Mouse (Mus musculus) heart, postnatal 4 days (tissue): Measurements from ENCODE around the gene Trpc4. TPM values are rescaled to one million over a fixed set of nuclear protein-coding genes. Genes with fewer than 3 reads are reported as not detected.

Experiments
- DNase-seq: peaks from one replicate; pipeline ENCODE4 v3.0.0; 2021
- total RNA-seq, 2 experiments: library from RNA; stranded (reverse); gene quantifications; 2 replicates each; pipeline ENCODE4 v1.2.3; 2021

Gene Trpc4
- total RNA-seq, 2 experiments from 2014 or later, result 0.11 to 0.26 TPM

GRCm38 (mm10) chr3:54269180-54269579, 113.3 kb downstream of the Trpc4 start:
- no peak for DNase-seq

DNA sequence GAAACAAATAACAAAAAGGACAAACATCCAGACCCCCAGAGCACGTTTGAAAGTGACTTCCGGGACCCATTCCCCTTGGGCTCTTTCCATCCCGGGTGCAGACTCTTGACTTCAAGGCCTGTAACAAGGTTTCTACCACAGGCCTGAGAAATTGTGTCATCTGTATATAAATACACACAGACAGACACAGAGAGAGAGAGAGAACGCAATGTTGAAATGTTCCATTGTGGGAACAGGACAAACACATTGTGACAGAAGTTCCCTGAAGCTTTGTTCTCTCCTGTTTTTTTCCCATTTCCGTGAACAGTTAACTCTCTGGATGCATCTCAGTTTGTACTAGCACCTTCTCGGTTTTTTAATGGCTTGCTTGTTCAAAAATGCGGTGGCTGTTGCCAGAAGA, 118.8 kb downstream of the Trpc4 start:
- DNase-seq, result no peak

GRCm38 (mm10) chr3:54289731-54290130, 133.9 kb downstream of the Trpc4 start:
- DNase-seq, result no peak

DNA sequence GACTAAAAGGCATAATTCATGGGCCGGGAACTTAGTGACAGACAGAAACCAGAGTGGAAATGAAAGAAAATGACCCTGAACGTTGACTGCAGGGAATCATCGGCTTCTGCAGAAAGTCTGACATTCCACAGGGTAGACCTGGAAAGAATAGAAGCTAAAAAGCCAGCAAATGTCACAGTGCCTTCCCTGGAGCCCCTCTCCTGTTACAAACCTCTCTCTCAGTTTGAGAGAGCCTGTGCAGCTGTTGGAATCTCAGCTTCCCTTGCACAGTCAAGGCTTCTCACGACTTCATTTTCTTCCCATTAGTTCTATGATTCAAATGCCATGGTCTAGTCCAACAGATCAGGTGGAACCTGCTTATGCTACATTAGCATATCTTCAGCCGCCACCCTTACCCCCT, 154.8 kb downstream of the Trpc4 start:
- DNase-seq, result no peak

DNA sequence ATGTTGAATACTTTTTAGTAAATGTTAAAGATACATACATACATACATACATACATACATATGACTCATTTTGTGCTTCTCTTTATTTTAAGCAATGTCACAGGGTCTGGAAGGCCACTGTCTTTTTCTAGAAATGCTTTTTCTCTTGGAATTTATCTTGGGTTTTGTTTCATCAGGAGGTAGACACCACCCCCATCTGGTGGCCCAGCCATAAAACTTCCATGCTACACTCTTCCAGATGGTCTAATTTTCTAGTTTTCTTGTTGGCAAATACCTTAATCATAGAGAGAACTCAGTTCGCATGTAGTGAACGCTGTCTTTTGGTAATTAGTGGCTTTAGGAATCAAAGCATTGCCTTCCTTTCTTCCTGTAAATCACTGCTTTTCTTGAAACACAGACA, 158.2 kb downstream of the Trpc4 start:
- DNase-seq, result peak; percentile 22

DNA sequence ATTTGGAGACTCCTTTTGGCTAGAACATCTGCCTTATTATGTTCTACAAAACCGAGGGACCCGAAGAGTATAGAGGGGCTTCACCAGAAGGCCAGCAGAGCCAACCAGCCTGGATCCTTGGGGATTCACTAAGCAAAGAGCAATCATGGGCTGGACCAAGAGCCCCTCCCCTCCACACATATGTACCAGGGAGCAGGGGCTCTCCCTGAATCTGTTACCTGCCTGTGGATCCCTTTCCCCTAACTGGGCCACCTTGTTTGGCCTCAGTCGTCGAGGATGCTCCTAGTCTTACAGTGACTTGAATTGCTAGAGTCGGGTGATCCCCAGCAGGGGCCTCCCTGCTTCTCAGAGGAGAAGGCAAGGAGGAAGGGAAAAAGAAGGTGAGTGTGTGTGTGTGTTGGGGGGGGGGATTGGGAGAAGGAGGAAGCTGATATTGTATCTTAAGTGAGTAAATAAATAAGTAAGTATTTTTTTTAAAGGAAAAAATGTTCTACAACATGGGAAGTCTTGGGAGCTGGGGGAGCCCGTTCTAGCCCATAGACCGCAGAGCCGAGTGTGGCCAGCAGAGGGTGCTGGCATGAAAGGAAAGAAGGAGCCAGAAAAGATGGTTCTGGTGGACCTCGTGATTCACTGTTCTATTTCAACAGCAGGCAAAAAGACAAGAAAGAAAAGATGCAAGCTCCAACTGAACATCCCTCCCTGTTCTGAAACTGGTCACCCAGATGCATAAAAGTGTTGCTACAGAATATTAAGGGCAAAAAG, 197.2 kb downstream of the Trpc4 start:
- DNase-seq, result peak; percentile 86

GRCm38 (mm10) chr3:54357561-54357960, 201.7 kb downstream of the Trpc4 start:
- no peak for DNase-seq

DNA sequence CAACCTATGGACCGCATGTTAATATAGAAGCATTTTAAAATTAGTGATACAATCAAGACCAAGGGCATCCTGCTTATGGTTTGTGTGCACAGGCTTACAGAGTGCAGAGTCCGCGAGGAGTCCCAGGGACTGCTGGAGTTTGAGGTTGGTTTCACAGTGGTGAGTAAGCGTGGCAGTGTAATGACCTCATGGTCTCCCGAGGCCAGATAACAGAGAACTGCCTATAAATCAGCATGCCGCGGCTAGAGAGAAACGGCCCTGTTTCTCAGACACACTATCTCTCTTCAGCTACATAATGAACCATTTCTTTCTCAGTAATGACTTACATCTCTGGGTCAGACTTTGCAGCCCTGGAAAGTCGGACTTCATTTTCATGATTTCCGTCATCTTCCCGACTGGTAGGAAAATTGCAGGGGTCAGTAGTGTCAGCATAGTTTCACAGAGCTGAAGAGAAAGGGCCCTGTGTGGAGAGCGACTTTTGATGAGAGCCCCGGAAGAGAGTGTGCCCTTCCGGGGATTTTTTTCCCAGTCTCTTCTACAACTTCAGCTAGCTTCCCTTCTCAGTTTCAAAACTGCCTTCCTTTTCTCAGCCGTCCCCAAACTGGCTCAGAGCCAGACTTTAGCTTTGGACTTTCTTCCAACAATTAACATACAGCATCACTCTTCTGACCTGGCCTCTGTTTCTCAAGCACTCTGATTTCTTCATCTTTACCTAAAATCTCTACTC, 202.8 kb downstream of the Trpc4 start:
- peak; percentile 67 for DNase-seq

- peak; percentile 77 for DNase-seq
Measured at GRCm38 (mm10) chr3:54360897-54361296, 205.1 kb downstream of the Trpc4 start, which contains the start of gene Postn. Gene Postn, plus strand, starts transcription at chr3:54361109.

- no peak for DNase-seq
Measured at GRCm38 (mm10) chr3:54361656-54362055, 205.8 kb downstream of the Trpc4 start.

Other genes with a start within 250 kb of the Trpc4 start
- gene Postn, start 205.1 kb downstream of the Trpc4 start, total RNA-seq, result 100 to 1,000 TPM; 688 to 719 TPM